In the genomic region with DNA sequence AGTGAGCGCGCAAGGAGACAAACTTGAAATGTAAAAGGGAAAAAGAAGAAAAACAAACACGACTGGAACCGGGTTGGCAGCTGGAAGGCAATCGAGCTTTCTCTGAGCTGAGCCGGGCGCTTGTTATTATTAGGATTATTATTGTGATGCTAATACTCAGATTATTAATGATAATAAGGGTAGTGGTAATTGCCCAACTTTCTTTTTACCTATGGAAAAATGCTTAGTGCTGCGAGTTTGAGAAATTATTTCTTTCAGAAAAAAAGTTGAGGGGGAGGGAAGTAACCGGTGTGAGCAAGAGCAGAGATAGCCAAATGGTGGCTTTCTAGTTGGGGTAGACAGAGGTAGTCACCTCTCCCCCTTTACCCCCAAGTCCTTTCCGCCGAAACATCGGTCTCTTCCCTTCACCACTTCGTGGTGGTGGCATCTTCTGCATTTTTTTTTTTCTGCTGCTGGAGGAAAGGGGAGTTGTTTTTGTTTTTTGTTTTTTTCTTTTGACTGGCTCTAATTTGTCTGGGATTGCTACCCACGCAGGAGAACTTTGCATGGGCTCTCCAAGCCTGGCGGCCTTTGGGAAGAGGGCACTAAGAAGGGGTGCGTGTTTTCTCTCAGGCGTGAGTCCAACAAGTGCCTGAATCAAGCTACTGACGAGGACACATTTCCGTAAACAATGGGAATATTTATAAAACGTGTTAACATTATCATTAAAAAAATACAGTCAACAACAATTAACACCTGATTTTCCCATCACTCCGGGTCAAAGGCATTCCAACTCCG, we compare ENCODE assay signal across 11 mouse cellular contexts. TPM values are rescaled to one million over a fixed set of nuclear protein-coding genes. Genes with fewer than 3 reads are reported as not detected.
DNase-seq lines count a peak whose midpoint lies in the region; ATAC-seq and TF ChIP-seq lines count a peak whose summit lies in the region.
"Had no signal": no experiment of that assay in that cellular context is flagged by ENCODE, and none has a peak within 500 bp of the region (broad histone marks: within the 10 kb centered on the region; RNA-seq: fewer than 3 reads in every experiment).

No protein-coding gene starts in this region.

- TF ChIP-seq POLR2A in cortical plate, adult 2 months (IDR thresholded peaks at IDR 0.05; ENCODE audit: extremely low read depth, insufficient read depth, low read length), result no peak

- no peak for ATAC-seq in hindbrain, embryonic 16.5 days
- no peak for ATAC-seq in hindbrain, embryonic 14.5 days (ENCODE audit: low FRiP score)
- ATAC-seq in monocyte, adult 5-6 weeks (replicated peaks; ENCODE audit: insufficient number of reproducible peaks, low FRiP score, low TSS enrichment, poor library complexity, severe bottlenecking), result no peak

- WGBS in hindbrain, embryonic 10.5 days, result 1% methylated on average over 22 of the region's 22 CpGs
- under 1% methylated on average over 22 of the region's 22 CpGs for WGBS in hindbrain, embryonic 16.5 days
- under 1% methylated on average over 22 of the region's 22 CpGs for WGBS in hindbrain, embryonic 14.5 days

- no peaks in the 10 kb centered on the region for H3K9me3 ChIP-seq in hindbrain, embryonic 10.5 days
- no peaks in the 10 kb centered on the region for H3K9me3 ChIP-seq in hindbrain, embryonic 16.5 days (ENCODE audit: control insufficient read depth, low read length)
- H3K9me3 ChIP-seq in E14TG2a.4 (ENCODE audit: low read length), result no peaks in the 10 kb centered on the region
- H3K9me3 ChIP-seq in hindbrain, embryonic 14.5 days (ENCODE audit: control insufficient read depth, low read length), result no peaks in the 10 kb centered on the region

- peaks cover 100% of the 10 kb centered on the region for H3K27me3 ChIP-seq in hindbrain, embryonic 10.5 days (ENCODE audit: insufficient read depth, poor library complexity, severe bottlenecking)
- peaks cover 53% of the 10 kb centered on the region for H3K27me3 ChIP-seq in hindbrain, embryonic 16.5 days (replicated peaks; ENCODE audit: control insufficient read depth, insufficient read depth, low read length)
- H3K27me3 ChIP-seq in E14TG2a.4 (ENCODE audit: insufficient read depth, low read length), result peaks cover 96% of the 10 kb centered on the region
- H3K27me3 ChIP-seq in hindbrain, embryonic 14.5 days (ENCODE audit: control insufficient read depth, insufficient read depth, low read length), result peaks cover 99% of the 10 kb centered on the region

- H3K9ac ChIP-seq in hindbrain, embryonic 16.5 days (ENCODE audit: low read depth, low read length), result no peak overlapping the region
- H3K9ac ChIP-seq in hindbrain, embryonic 14.5 days, result no peak overlapping the region

- no peaks in the 10 kb centered on the region for H3K36me3 ChIP-seq in hindbrain, embryonic 10.5 days
- H3K36me3 ChIP-seq in hindbrain, embryonic 16.5 days (ENCODE audit: control insufficient read depth, insufficient read depth, low read length), result no peaks in the 10 kb centered on the region
- no peaks in the 10 kb centered on the region for H3K36me3 ChIP-seq in E14TG2a.4 (ENCODE audit: insufficient read depth, low read length)
- H3K36me3 ChIP-seq in hindbrain, embryonic 14.5 days (replicated peaks; ENCODE audit: control insufficient read depth, insufficient read depth), result no peaks in the 10 kb centered on the region

- H3K4me2 ChIP-seq in hindbrain, embryonic 16.5 days (ENCODE audit: low read length), result no peak overlapping the region
- peak overlapping the region; percentile 15; the same call in 1 of the 2 replicates for H3K4me2 ChIP-seq in hindbrain, embryonic 14.5 days (replicated peaks)

- no peak for DNase-seq in hindbrain, embryonic 10.5 days (ENCODE audit: low spot score)
- DNase-seq in hindbrain, embryonic 14.5 days (ENCODE audit: low spot score), result no peak
- DNase-seq in gastrocnemius, adult 18-20 months (ENCODE audit: low spot score), result no peak
- DNase-seq: spleen, adult 18-20 months had no signal

- TF ChIP-seq CTCF in E14TG2a.4 (conservative IDR thresholded peaks at IDR 0.05; ENCODE audit: low read length), result no peak
- TF ChIP-seq CTCF in cortical plate, adult 2 months (IDR thresholded peaks at IDR 0.05; ENCODE audit: extremely low read depth, insufficient read depth, low read length), result no peak

- H3K27ac ChIP-seq in hindbrain, embryonic 10.5 days, result no peak overlapping the region
- H3K27ac ChIP-seq in hindbrain, embryonic 16.5 days (ENCODE audit: low read depth, low read length), result no peak overlapping the region
- peak overlapping the region; percentile 50; the same call in 1 of the 2 replicates for H3K27ac ChIP-seq in cortical plate, adult 2 months (ENCODE audit: insufficient read depth, low read length)
- no peak overlapping the region for H3K27ac ChIP-seq in hindbrain, embryonic 14.5 days

- H3K4me1 ChIP-seq in hindbrain, embryonic 10.5 days (replicated peaks), result peaks cover 48% of the 10 kb centered on the region
- peaks cover 2% of the 10 kb centered on the region; the same call in 1 of the 2 replicates for H3K4me1 ChIP-seq in hindbrain, embryonic 16.5 days (ENCODE audit: control insufficient read depth, insufficient read depth, low read depth, low read length)
- peaks cover 67% of the 10 kb centered on the region for H3K4me1 ChIP-seq in E14TG2a.4 (replicated peaks; ENCODE audit: low read depth, low read length)
- no peaks in the 10 kb centered on the region for H3K4me1 ChIP-seq in cortical plate, adult 2 months (ENCODE audit: control insufficient read depth, insufficient read depth, low read length)
- H3K4me1 ChIP-seq in hindbrain, embryonic 14.5 days (replicated peaks; ENCODE audit: control insufficient read depth, insufficient read depth, low read length), result peaks cover 10% of the 10 kb centered on the region; the same call in 1 of the 2 replicates

- H3K4me3 ChIP-seq in hindbrain, embryonic 10.5 days, result peak overlapping the region; percentile 39
- H3K4me3 ChIP-seq in hindbrain, embryonic 16.5 days (ENCODE audit: low read length), result no peak overlapping the region
- peak overlapping the region; percentile 57 for H3K4me3 ChIP-seq in E14TG2a.4 (replicated peaks; ENCODE audit: low read length)
- peak overlapping the region; percentile 27; the same call in 1 of the 2 replicates for H3K4me3 ChIP-seq in cortical plate, adult 2 months (ENCODE audit: insufficient read depth, low read length)
- 0 out of 2 replicates have a peak overlapping the region, but pooled peaks have one; percentile 5 for H3K4me3 ChIP-seq in hindbrain, embryonic 14.5 days (replicated peaks; ENCODE audit: low read length)

RNA-seq across cellular contexts. Expression of a gene that starts 4.5 kb away (rescaled TPM):
- 1.2 and 3.0 TPM in 2 replicates for polyA plus RNA-seq in hindbrain, embryonic 10.5 days (2016; fragmentation: Nextera tagmentation; extraction: Ambion mirVana)
- polyA plus RNA-seq in hindbrain, embryonic 16.5 days (2015; fragmentation: Nextera tagmentation; extraction: Ambion mirVana), result 0.13 and 0.99 TPM in 2 replicates
- polyA plus RNA-seq in cortical plate, adult 2 months (2012; rRNA removed), result 15.2 and 18.6 TPM in 2 replicates
- polyA plus RNA-seq in hindbrain, embryonic 14.5 days (2014; fragmentation: Nextera tagmentation; extraction: Ambion mirVana), result 0.23 TPM in 1 of 2 replicates, not detected in the other
- total RNA-seq in gastrocnemius, adult 18-20 months (2021), result not detected
- not detected in 3 replicates for total RNA-seq in monocyte, adult 5-6 weeks (2017)
- total RNA-seq: hematopoietic stem cell, adult 5-6 weeks; liver, adult 2 months had no signal
- polyA plus RNA-seq: liver, adult 2 months; thymus, postnatal 0 days had no signal

RNA-seq across cellular contexts. Expression of a gene that starts 4.7 kb away (rescaled TPM):
- 15.3 and 16.1 TPM in 2 replicates for polyA plus RNA-seq in hindbrain, embryonic 10.5 days (2016; fragmentation: Nextera tagmentation; extraction: Ambion mirVana)
- 36.4 and 38.4 TPM in 2 replicates for polyA plus RNA-seq in hindbrain, embryonic 16.5 days (2015; fragmentation: Nextera tagmentation; extraction: Ambion mirVana)
- polyA plus RNA-seq in cortical plate, adult 2 months (2012; rRNA removed), result 45.4 TPM in 2 replicates
- 41.8 and 43.5 TPM in 2 replicates for polyA plus RNA-seq in hindbrain, embryonic 14.5 days (2014; fragmentation: Nextera tagmentation; extraction: Ambion mirVana)
- 10 to 100 TPM; 18.3 to 24.3 TPM for total RNA-seq in gastrocnemius, adult 18-20 months (2021)
- total RNA-seq in monocyte, adult 5-6 weeks (2017), result 73.5 to 79.9 TPM (median 79.6 TPM) in 3 replicates
